Mouse (Mus musculus) urinary bladder, adult 18-20 months (tissue): ENCODE measurements around the gene Rhobtb3.

Experiments
- DNase-seq, 2 experiments: peaks; one replicate each; pipeline ENCODE4 v3.0.0; 2022; ENCODE audit warnings: low spot score in 2 of 2, mixed read lengths in 2 of 2

The Rhobtb3 gene

DNA sequence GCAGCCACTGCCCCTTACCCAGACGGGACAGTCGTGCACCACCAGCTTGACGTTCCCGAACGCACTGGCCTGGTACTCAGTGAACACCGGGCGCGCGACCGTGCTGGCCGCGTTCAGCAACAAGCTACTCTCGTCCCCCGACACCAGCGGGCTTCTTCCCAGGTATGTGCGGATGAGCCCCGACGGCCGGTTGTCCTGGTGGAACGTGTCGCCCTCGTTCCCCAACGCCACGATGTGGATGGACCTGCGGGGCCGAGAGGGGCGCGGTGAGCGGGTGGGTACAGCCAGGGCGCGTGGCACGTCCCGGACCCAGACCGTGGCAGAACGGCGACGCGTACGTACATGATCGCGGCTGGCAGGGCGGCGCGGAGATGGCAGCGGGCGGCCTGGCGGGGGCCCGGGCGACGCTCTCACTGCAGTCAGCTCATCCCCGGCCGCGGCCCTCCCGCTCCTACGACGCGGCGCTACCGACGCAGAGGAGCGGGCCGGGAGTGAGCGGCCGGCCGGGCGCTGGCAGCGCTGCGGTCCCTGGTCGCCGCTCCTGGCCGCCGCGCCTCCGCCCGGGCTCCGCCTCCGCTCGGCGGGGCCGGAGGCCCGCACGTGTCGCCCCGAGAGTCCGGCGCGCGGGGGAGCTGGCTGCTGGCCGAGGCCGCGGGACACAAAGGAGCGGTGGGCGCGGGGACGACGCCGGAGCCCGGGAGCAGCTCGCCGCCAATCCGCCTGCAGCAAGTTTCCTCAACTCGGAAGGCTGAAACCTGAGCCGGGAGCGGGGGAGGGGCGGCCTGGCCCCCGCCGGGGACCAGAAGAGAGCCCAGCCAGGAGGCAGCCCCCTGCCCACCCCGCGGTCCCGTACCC is at the start of gene Rhobtb3:
TSS of gene Rhobtb3 (minus strand) at position 737 of the 855 bp plus-strand sequence.
- DNase-seq, result peak; percentile 59 to 69

DNA sequence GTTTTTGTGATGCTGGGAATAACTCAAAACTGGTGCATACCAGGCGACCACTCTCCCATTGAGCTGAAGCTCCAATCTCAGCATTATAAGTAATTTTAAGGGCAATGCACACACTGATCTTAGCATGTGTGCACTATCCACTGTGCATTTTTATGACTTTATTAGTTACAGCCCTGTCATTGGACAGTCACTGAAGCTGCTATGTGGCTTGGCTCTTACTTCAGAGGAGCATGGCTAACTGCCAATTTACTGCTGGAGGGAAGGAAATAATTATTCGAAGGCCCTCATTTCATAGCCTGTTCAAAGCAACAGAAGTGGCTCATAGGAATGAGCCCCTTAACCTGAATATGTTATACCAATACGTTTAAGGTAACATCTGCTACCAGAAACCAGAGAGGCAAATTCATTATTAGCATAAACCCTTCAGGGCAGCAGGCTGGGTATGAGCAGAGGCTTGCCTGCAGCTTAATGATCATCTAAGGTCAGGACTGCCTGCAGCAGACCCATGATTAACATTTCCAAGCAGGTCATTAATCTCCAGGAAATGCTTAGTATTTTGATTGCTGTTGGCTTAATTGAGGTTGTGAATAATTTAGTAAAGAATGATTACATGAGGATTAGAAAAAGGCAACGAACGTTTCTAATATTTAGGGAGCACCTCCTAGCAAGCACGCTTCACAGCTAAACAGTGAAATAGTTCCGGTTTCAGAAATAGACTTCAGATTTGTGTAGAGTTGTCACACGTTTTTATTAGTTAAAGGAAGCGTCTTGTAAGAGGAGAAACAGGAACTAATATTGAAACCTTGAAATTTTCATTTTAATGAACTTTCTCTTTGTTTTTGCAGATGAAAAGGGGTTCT is 48.7 kb upstream of the Rhobtb3 start:
- no peak for DNase-seq

DNA sequence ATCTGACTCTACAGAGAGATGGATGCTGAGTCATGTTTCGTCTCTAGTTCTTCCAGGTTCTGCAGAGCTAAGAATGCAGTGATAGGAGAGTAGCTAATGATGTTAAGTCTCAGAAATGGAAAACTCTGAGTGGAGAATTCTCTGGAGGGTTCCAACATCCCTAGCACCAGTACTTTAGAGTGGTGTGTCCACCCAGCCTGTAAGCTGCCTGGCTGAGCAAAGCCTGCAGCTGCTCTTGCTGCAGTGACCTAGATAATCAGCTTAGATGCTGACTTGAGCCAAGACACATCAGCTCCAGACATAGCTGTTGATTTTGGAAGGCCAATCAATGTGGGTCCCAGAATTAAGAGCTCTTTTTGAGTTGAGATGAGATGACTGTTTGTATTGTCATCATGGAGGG is 44.4 kb upstream of the Rhobtb3 start:
- DNase-seq, result no peak

DNA sequence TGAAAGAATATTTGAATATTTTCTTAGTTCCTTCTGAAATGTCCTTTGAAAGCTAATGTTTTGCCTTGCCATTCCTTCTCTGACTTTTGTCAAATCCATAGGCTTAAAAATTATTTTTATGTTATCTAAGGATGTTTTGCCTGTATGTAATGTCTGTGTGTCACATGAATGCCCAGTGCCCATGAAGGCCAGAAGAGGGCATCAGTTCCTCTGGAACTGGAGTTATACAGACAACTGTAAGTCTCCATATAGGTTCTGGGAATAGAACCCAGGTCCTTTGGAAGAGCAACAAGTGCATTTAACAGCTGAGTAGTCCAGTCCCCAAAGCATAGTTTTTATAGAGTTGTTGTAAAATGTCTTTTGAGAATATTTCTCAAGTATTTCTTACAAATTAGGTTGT is 38.2 kb upstream of the Rhobtb3 start:
- DNase-seq, result no peak

DNA sequence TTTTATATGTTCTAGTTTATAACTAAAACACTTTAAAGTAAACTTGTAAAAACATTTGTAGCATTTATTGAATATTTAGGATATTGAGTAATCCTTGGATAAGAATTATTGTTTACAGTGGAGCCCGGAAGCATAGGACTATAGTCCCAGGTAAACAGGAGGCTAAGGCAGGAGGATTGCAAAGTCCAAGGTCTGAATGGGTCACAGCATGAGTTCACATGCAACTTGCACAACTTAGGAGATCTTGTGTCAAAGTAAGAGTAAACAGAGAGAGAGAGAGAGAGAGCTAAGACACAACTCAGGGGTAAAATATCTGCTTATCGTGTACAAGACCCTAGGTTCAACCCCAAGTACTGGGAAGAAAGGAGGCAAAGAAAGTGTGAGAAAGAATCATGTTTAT is 32.9 kb upstream of the Rhobtb3 start:
- no peak for DNase-seq

DNA sequence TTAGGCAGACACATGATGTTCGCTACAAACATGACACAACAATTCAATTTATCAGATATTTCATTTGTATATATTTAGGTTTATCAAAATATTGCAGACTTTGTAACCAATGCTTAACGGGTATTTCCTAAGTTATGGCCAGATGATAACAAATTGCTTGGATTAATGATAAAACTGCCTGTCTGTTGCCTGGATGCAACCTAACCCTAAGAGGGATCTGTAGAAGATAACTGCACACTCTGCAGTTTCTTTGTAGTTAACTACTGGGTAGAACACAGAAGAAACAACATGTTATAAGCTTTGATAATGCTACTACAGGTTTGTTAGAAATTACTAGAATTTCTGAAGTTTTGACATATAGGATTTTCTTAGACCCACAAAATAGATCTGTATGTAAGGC is 32.5 kb upstream of the Rhobtb3 start:
- no peak for DNase-seq

DNA sequence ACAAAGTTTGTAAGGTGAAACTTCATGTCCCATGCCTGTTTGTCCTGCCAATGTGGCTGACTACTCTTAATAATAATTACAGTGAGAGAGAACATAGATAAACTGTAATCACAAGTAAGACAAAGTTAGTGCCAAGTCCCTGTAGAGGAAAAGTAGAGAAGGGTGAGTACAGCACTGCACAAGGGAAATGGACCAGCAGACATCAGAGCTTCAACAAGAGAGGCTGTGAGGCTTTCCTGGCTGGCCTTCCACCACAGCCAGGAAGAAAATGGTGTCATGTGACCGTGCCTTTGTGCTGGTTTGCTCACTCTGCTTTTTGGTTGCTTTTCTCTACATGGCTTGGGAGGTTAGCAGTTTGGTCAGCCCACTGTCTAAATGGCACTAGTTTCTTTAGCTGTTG is 31.9 kb upstream of the Rhobtb3 start:
- no peak for DNase-seq

DNA sequence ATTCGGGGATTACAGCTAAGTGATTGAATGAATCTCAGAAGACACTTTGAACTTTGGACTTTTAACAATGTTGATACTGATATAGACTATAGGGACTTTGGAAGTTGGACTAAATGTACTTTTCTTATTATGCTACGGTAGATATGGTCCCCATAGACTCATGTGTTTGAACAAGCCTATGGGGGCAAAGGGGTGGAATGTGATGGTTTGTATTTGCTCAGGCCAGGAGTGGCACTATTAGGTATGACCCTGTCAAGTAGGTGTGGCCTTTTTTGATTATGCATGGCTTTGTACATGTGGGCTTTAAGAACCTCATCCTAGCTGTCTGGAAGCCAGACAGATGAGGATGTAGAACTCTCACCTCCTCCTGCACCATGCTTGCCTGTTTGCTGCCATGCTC is 30.8 kb upstream of the Rhobtb3 start:
- no peak for DNase-seq

DNA sequence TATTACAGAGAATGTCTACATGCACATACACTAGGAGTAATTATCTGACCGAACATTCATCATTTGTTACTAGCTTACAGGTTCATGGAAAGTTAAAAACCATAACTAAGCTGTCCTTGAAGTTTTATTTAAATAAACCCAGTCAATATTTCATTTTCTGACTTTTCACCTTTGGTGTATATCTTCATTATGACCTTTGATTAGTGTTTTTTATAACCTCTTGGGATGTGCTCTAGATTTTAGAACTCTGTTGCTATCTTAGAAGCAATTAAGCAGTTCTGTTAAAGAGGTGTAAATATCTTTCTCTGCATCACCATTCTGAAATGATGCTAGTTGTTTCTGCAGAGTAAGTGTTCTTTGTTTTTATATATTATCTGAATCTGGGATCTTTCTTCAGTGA is 23.1 kb upstream of the Rhobtb3 start, which contains the start of gene Spata9:
TSS of gene Spata9 (plus strand) at position 301 of the 400 bp plus-strand sequence.
- no peak for DNase-seq

DNA sequence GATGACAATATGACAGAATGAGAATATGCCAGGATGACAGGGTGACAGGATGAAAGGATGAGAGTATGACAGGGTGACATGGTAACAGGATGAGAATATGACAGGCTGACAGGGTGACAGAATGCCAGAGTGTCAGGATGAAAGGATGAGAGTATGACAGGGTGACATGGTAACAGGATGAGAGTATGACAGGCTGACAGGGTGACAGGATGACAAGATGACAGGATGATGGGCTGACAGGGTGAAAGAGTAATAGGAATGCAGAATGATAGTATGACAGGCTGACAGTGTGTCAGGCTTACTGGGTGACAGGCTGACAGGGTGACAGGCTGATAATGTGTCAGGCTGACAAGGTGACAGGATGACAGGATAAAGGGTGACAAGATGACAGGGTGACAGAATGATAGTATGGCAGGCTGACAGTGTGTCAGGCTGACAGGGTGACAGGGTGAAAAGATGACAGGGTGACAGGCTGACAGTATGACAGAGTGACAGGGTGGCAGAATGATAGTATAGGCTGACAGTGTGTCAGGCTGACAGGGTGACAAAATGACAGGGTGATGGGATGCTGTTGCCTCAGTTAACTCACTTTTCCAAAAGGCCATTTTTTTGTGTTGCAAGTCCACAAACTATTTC is 11.8 kb upstream of the Rhobtb3 start:
- DNase-seq, result no peak

DNA sequence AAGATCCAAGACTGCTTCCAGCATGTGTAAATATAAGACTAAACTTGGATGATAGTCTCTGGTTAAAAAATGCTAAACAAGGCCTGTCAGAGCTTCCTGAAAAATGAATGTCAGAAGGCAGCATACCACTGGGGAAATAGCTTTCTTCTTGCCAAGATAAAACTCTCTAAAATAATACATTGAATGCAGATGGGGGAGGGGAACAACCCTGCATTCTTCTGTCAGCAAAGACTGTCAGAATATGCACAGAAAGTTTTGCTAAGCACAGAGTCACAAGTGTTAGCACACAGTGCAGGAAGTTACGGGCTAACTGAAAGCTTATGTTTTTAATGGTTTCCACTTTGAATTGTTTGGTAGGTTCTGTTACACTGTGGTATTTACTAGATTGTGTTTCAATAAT is 6.6 kb upstream of the Rhobtb3 start:
- no peak for DNase-seq

DNA sequence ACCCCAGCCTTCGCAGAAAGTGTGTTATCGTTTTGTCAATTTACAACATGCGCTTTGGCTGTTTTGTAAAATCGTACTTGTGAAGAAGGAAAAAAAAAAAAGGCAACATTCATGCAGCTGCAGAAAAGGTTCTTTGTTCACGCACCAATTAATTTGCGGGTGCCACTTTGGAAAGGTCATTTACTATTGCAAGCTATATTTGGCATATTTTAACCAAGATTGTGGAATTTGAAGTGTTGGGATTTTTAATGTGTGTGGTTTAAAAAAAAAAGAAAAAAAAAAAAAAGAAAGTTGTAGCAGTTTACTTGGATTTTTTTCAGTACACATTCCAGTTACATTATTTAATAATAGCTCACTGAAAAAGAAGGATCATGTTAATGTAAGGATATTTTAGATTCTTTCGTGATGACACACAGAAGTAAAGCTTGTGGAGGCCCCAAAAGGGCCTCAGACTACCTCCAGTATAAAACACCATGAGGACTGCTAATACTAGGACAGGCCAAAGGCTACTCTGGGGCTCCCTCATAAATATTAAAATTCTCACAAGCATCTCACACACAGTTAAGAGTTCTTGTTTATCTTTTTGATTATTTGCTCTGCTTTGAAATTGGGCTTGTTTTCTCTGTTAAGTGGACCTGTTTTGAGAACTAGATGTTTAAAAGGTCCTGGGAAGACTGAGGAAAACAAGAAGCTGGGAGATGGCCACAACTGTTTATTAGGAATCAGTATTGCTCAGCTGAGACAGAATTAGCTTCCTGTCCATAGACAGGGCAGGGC is 507 bp upstream of the Rhobtb3 start:
- DNase-seq, result no peak

DNA sequence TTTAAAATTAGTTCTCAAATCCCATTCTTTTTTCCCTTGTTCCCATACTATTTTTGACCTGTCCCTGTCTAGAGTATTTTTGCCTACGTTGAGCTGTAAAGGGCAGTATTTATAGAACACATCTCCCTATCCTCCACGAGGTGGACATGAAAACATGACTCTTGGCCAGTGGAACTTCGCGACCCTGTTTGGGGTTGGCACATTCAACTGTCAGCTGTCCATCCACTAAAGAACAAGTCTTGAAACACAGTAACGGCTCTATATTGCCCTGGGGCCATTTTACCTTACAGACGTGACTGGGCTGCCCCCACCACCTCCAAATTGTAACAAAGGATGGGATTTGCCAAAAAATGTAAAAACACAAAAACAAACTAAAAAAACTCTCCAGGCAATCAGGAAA is 994 bp downstream of the Rhobtb3 start:
- DNase-seq, result no peak

DNA sequence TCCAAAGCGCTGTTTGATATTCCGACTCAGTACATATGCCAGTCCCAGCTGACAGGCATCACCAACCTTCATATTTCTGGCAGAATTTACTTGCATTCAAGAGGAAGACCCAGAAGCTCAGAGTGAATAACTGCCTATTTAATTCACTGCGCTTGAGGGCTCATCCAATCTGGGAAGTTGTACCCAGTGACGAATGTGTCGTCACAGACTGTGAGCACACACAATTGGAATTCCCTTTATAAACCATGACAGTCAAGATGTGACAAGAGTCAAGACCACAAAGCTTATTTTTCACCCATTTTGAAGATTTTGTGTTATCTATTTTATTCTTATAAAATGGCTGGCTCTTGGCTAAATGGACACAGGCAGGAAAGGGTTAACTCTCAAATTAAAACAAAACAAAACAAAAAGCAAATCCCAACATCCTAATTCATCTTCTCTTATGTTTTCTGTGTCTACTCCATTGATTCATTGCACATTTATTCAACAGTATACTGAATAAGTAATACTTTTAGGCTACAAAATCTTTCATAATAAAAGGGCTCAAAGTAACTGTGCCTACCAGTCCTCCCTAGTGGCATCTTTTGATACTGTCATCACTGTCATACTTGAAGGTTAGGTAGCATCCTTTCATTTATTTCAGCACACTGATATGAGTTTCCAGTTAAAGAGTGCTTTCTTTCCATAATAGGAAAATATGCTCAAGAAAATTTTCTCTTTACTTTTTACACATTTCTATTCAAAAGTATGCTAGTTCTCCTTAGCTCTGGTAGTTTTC is 2.0 kb downstream of the Rhobtb3 start:
- DNase-seq, result no peak

DNA sequence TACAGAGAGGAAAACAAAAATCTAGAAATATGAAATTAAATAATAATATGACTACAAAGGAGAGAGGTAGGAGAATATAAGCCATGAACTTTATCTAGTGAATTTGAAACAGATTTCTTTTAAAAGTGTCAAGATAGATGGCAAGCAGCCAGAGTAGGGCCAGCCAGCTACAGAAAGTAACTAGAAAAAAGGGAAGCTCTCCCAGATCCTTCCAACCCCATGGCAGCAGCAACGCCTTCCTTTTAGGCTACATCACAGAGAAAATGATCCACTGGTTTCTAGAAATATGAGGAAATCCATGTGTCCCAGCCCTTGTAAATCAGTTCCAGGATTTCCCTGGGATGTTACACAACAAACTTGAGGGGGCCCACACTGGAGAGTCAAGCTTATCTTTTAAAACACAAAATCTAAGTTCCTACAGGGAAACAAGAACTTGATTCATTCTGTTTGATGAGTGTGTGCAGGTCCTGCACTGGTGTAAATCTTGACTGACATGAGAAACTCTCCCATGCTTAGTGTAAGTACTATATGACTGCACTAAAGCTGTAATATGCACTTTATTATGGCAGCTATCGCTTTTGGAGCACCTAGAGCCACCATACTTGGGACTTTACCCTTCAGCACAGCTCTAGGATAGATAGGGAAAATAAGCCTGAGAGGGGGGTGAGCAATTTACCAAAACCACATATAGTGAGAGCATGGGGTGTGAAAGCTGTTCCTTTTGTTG is 2.8 kb downstream of the Rhobtb3 start:
- DNase-seq, result no peak

DNA sequence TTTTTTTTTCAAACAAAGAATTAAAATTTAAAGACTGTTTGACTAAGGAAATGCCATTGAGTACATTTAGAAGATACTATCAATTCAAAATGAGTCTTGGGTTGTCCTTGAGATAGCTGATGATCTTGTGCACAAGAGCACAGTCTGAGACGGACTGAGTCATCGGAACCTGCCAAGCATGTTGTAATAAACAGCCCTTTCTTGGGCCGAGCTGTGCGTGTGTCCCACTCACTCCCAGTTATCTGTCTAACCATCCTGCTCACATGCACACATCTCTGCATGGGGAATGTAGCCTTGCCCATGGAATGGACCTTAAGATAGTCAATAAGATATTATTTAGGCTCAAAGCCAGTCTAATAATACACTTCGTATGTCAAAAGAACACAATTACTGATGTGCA is 4.9 kb downstream of the Rhobtb3 start:
- no peak for DNase-seq

DNA sequence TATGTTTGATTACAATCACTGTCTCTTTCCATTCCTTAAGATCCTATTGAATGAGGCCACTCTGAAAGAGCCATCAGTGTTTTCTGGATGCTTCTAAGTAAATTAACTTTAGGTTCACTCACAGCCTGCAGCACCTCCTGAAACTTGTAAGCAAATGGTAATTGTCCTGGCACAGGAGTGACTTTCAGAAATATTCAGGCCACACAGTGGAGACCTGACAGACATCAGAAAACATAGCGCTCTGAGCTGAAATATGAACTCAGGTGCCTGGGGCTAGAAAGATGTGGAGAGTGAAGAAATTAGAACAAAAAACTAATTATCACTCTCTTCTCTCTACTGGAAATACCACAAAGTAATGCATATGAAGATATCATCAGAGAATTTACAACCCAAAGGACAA is 10.4 kb downstream of the Rhobtb3 start:
- no peak for DNase-seq

DNA sequence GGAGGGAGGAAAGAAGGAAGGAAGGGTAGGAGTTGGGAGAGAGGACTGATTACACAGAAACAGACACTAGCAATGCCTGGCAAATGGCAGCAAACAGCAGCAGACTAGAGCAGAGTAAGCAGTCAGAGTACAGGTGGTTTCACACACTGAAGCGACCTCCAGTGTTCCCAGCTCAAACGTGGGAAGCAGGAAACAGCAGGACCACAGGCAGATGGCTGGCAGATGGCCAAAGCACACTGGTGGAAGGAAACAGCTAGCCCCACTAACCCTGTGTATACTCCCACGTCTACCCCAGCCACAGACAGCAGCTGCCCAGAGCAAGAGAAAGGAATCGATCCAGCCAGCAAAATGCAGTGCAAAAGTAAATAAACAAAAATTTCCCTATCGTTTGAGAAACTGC is 12.7 kb downstream of the Rhobtb3 start:
- no peak for DNase-seq

DNA sequence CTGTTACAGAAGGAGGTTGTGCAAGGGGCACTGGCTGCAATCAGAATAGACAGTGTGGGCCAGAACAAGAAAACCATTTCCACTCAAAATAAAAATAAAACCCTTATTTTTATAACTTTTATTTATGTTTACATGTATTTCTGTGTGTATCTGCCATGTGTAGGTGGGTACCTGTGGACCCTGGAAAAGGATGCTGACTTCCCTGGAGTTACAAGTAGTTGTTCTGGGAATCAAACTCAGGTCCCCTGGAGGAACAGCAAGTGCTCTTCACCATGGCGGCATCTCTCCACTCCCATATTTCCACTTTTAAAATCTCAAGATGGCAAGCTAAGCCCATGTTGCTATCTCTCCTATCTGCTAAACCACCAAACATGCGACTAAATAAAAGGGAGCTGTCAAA is 13.1 kb downstream of the Rhobtb3 start:
- DNase-seq, result no peak

DNA sequence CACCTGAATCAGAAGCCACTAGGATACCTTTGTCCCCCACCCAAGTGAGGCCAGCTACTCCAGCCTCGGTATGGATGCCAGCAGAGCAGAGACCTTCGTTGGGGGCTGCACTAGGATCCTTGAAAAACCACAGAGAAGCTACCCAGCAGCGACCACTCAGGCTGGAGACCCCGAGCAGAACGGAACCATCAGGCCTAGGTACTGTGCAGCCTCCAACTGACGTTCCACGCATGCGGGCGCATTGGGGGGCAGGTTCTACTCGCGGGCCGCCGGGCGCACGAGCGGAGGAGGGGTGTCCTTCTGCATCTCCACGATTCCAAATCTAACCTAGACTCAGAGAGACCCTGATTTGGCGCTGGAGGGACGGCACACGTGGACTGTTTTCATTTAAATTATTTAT is 13.7 kb downstream of the Rhobtb3 start:
- DNase-seq, result no peak
